Mouse (Mus musculus) neural tube, embryonic 11.5 days (tissue): ENCODE results near the gene Slc8b1. TPM values are rescaled to one million over a fixed set of nuclear protein-coding genes. Genes with fewer than 3 reads are reported as not detected.
"Not testable (repeated sequence)": the region's sequence is repeated elsewhere in the genome, so short reads cannot be mapped to it uniquely, and the experiment has no call there.

Experiments
- ATAC-seq: fragments of 200-750 bp; cut with Nextera tagmentation; 2 replicates; pipeline ENCODE4 v1.8.0; 2017; ENCODE audit warnings: moderate number of reproducible peaks, mild to moderate bottlenecking, moderate TSS enrichment, moderate library complexity; ENCODE audit not compliant: insufficient read depth, low FRiP score, low TSS enrichment
- DNase-seq: peaks from one replicate; pipeline ENCODE4 v3.0.0-alpha.2; 2015; ENCODE audit warnings: low spot score
- H3K27ac ChIP-seq: fragments of 300-500 bp; sonication (generic); 2 replicates; pipeline ENCODE4 v1.5.1; 2014; ENCODE audit warnings: low read depth, mild to moderate bottlenecking, low read length
- H3K27me3 ChIP-seq: fragments of 300-500 bp; sonication (generic); 2 replicates; pipeline ENCODE4 v1.6.1; 2014; ENCODE audit warnings: mild to moderate bottlenecking, low read length, mixed read lengths; ENCODE audit not compliant: control insufficient read depth, insufficient read depth
- H3K36me3 ChIP-seq: fragments of 300-500 bp; sonication (generic); 2 replicates; pipeline ENCODE4 v1.6.1; 2014; ENCODE audit warnings: mild to moderate bottlenecking, low read length, moderate library complexity, mixed read lengths; ENCODE audit not compliant: control insufficient read depth, insufficient read depth
- H3K4me1 ChIP-seq: fragments of 300-500 bp; sonication (generic); 2 replicates; pipeline ENCODE4 v1.6.1; 2014; ENCODE audit warnings: low read length, mixed read lengths; ENCODE audit not compliant: control insufficient read depth, insufficient read depth
- H3K4me2 ChIP-seq: fragments of 300-500 bp; sonication (generic); 2 replicates; pipeline ENCODE4 v1.6.1; 2014; ENCODE audit warnings: low read depth, mild to moderate bottlenecking, moderate library complexity
- H3K4me3 ChIP-seq: fragments of 300-500 bp; sonication (generic); 2 replicates; pipeline ENCODE4 v1.5.1; 2014; ENCODE audit warnings: low read depth, low read length
- H3K9ac ChIP-seq: fragments of 300-500 bp; sonication (generic); 2 replicates; pipeline ENCODE4 v1.6.1; 2014; ENCODE audit warnings: mild to moderate bottlenecking, low read length
- H3K9me3 ChIP-seq: fragments of 300-500 bp; sonication (generic); 2 replicates; pipeline ENCODE4 v1.6.1; 2016; ENCODE audit warnings: low read length; ENCODE audit not compliant: control insufficient read depth
- WGBS: fragments of 180-500 bp; shearing (Covaris S2); extraction: QIAGEN DNeasy Blood & Tissue Kit; methylation state at CpG from one replicate; pipeline ENCODE4 v1.1.7; 2014; 5-methylcytosine and 5-hydroxymethylcytosine counted together
- polyA plus RNA-seq: library from polyadenylated mRNA; unstranded; fragments of >200 nt; fragmentation: Nextera tagmentation; extraction: Ambion mirVana; gene quantifications from 2 replicates; pipeline ENCODE4 v1.2.1, GENCODE M21; 2014

Gene Slc8b1
- polyA plus RNA-seq, 1 experiment from 2014 or later: 2.9 TPM

- 85% methylated on average over 9 of the region's 9 CpGs for WGBS
Measured at GRCm38 (mm10) chr5:120500609-120501008, 10.4 kb upstream of the Slc8b1 start.

DNA sequence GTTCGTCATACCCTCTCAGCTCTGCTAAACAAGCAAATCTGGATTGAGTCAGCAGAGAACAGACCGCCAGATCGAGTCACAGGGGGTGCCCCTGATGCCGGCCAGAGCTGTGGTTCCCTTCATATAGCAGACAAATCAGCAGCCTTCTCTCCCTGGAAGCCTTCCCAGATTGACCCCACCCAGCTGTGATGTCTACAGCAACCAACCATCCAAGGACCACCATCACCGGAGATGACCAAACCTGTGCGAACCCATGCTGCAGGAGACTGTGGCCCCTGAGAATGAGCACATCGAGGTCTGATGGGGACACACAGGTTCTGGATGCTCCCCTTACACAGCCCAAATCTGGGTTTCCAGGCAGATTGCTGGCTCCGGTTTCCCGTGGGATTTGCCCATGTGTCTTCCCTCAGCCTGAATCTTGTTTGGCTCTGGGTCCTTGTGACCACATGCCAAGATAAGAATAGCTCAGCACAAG is 8.8 kb upstream of the Slc8b1 start:
- Histone ChIP-seq H3K9me3 (no peaks in the 10 kb centered on the region), H3K9ac (no peak overlapping the region; the same call in 1 of the 2 replicates), H3K36me3 (no peaks in the 10 kb centered on the region), H3K27me3 (no peaks in the 10 kb centered on the region), H3K4me2 (peak overlapping the region; percentile 95), H3K27ac (no peak overlapping the region), H3K4me3 (peak overlapping the region; percentile 67), H3K4me1 (peaks cover 9% of the 10 kb centered on the region)
- WGBS: 75% methylated on average over 9 of the region's 9 CpGs
- no peak for ATAC-seq
- DNase-seq: no peak

More at GRCm38 (mm10) chr5:120500609-120501008, 10.4 kb upstream of the Slc8b1 start:
- not testable (repeated sequence) for H3K27ac ChIP-seq, ATAC-seq, DNase-seq, H3K9ac ChIP-seq, H3K4me2 ChIP-seq, H3K4me3 ChIP-seq, H3K27me3 ChIP-seq, H3K36me3 ChIP-seq, H3K9me3 ChIP-seq, H3K4me1 ChIP-seq

GRCm38 (mm10) chr5:120502675-120503143 is 8.3 kb upstream of the Slc8b1 start:
- no peak for DNase-seq
- Histone ChIP-seq H3K4me2 (peak overlapping the region; percentile 95), H3K4me3 (peak overlapping the region; percentile 67), H3K27ac (no peak overlapping the region), H3K27me3 (no peaks in the 10 kb centered on the region), H3K4me1 (peaks cover 9% of the 10 kb centered on the region), H3K36me3 (no peaks in the 10 kb centered on the region), H3K9ac (peak overlapping the region; percentile 76), H3K9me3 (no peaks in the 10 kb centered on the region)
- peak; percentile 22; the same call in 1 of the 2 replicates for ATAC-seq
- 10% methylated on average over 12 of the region's 12 CpGs for WGBS

GRCm38 (mm10) chr5:120503144-120503795 is 7.7 kb upstream of the Slc8b1 start, which contains the start of gene Plbd2:
Gene Plbd2 (minus strand): TSS chr5:120503625.
- WGBS: under 1% methylated on average over 48 of the region's 55 CpGs
- ATAC-seq (peak; percentile 62), DNase-seq (peak; percentile 95)
- Histone ChIP-seq H3K4me2 (peak within 1 kb of the TSS; percentile 95), H3K9ac (peak within 1 kb of the TSS; percentile 76), H3K4me1 (peaks cover 9% of the 10 kb centered on the region), H3K36me3 (no peaks in the 10 kb centered on the region), H3K4me3 (peak within 1 kb of the TSS; percentile 67), H3K9me3 (no peaks in the 10 kb centered on the region), H3K27ac (no peak within 1 kb of the TSS), H3K27me3 (no peaks in the 10 kb centered on the region)

- no peak overlapping the region for H3K9ac ChIP-seq
- H3K36me3 ChIP-seq: no peaks in the 10 kb centered on the region
- H3K4me3 ChIP-seq: no peak overlapping the region
- H3K4me1 ChIP-seq: peaks cover 9% of the 10 kb centered on the region
- peak; percentile 78 for DNase-seq
- H3K9me3 ChIP-seq: no peaks in the 10 kb centered on the region
- no peak for ATAC-seq
- H3K27me3 ChIP-seq: no peaks in the 10 kb centered on the region
- H3K4me2 ChIP-seq: peak overlapping the region; percentile 22; the same call in 1 of the 2 replicates
- H3K27ac ChIP-seq: no peak overlapping the region
- 25% methylated on average over 16 of the region's 16 CpGs for WGBS
Measured at GRCm38 (mm10) chr5:120505368-120505767, 5.6 kb upstream of the Slc8b1 start.

DNA sequence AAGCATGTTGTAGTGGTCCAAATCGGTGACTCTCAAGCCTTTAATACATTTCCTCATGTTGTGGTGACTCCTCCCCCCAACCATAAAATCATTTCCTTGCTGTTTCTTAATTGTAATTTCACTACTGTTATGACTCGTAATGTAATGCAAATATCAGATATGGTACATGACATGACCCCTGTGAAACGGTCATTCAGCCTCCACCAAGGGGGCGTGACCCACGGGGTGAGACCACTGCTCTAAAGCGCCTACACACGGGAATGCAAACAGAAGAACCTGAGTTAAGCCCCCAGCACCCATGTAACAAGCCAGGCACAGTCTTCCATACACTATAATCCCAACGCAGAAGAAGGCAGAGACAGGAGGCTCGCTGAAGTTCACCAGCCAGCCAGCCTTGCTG is 5.2 kb upstream of the Slc8b1 start:
- H3K36me3 ChIP-seq: no peaks in the 10 kb centered on the region
- H3K9ac ChIP-seq: no peak overlapping the region
- DNase-seq (no peak), ATAC-seq (no peak)
- no peak overlapping the region for H3K4me3 ChIP-seq
- no peak overlapping the region for H3K27ac ChIP-seq
- H3K4me2 ChIP-seq: 0 out of 2 replicates have a peak overlapping the region, but pooled peaks have one; percentile 22
- WGBS: 66% methylated on average over 9 of the region's 9 CpGs
- no peaks in the 10 kb centered on the region for H3K27me3 ChIP-seq
- peaks cover 9% of the 10 kb centered on the region for H3K4me1 ChIP-seq
- no peaks in the 10 kb centered on the region for H3K9me3 ChIP-seq

- Histone ChIP-seq H3K9me3 (no peaks in the 10 kb centered on the region), H3K27me3 (no peaks in the 10 kb centered on the region), H3K4me3 (no peak overlapping the region), H3K36me3 (no peaks in the 10 kb centered on the region), H3K27ac (no peak overlapping the region), H3K9ac (no peak overlapping the region), H3K4me2 (no peak overlapping the region), H3K4me1 (peaks cover 9% of the 10 kb centered on the region)
- DNase-seq: no peak
- no peak for ATAC-seq
- WGBS: 67% methylated on average over 9 of the region's 9 CpGs
Measured at GRCm38 (mm10) chr5:120506490-120506889, 4.5 kb upstream of the Slc8b1 start.

DNA sequence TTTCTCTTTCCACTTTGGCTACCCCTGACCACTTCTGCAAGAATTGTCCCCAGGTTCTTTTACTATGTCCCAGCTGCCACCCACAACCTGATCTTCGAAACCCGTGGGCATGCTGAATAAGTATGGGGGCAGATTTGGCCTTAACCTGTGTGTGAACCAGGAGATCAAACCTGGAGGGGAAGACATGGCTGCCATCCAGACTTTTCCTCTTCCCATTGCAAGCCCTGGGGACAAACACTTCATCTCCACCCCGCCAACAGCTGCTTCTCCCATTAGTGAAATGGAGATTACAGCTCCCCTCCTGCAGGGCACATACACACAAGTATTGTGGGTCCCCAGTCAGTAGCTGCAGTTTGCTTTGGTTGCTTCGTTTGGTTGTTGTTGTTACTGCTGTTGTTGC is 3.7 kb upstream of the Slc8b1 start:
- 46% methylated on average over 4 of the region's 4 CpGs for WGBS
- no peak overlapping the region for H3K4me3 ChIP-seq
- no peak overlapping the region for H3K9ac ChIP-seq
- H3K4me1 ChIP-seq: peaks cover 6% of the 10 kb centered on the region
- H3K4me2 ChIP-seq: no peak overlapping the region
- no peak overlapping the region for H3K27ac ChIP-seq
- ATAC-seq: no peak
- no peaks in the 10 kb centered on the region for H3K9me3 ChIP-seq
- no peaks in the 10 kb centered on the region for H3K36me3 ChIP-seq
- no peaks in the 10 kb centered on the region for H3K27me3 ChIP-seq
- no peak for DNase-seq
